In the genomic region with DNA sequence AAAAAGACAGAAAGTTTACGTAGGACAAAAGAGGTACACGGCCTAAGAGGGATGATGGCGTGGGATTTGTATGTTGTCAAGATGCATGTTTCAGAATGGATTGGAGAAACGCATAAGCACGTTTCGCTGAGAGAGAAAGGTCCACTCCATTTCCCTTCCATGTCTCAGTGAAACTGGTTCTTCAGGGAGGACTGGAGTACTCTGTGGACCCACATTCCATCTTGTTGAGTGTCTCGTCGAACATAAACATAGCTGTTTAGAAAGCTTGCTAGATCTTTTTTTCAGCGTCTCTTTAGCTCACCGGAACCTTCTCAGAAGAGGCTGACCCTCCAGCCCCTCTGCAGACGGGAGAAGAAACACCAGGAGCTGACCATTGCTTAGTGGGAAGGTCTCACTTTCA, we compare ENCODE assay signal across 20 mouse cellular contexts.
"Had no signal": no experiment of that assay in that cellular context is flagged by ENCODE, and none has a peak within 500 bp of the region (broad histone marks: within the 10 kb centered on the region; RNA-seq: fewer than 3 reads in every experiment).

No protein-coding gene starts in this region.

- H3K9me3 ChIP-seq: liver, embryonic 13.5 days; liver, embryonic 15.5 days; lung, embryonic 15.5 days; midbrain, embryonic 15.5 days; stomach, embryonic 15.5 days had no signal

- H3K36me3 ChIP-seq: liver, embryonic 13.5 days; liver, embryonic 15.5 days; lung, embryonic 15.5 days; midbrain, embryonic 13.5 days; midbrain, embryonic 15.5 days; neural tube, embryonic 12.5 days; stomach, embryonic 15.5 days had no signal

- H3K4me3 ChIP-seq: liver, embryonic 13.5 days; liver, embryonic 15.5 days; lung, embryonic 15.5 days; megakaryocyte, embryonic 14.5 days; midbrain, embryonic 13.5 days; midbrain, embryonic 15.5 days; neural tube, embryonic 12.5 days; stomach, embryonic 15.5 days had no signal

- H3K27ac ChIP-seq: liver, embryonic 13.5 days; liver, embryonic 15.5 days; lung, embryonic 15.5 days; macrophage; midbrain, embryonic 13.5 days; midbrain, embryonic 15.5 days; neural tube, embryonic 12.5 days; stomach, embryonic 15.5 days; stomach, postnatal 0 days had no signal

- H3K4me1 ChIP-seq: liver, embryonic 13.5 days; liver, embryonic 15.5 days; lung, embryonic 15.5 days; megakaryocyte, embryonic 14.5 days; midbrain, embryonic 13.5 days; midbrain, embryonic 15.5 days; neural tube, embryonic 12.5 days; stomach, embryonic 15.5 days had no signal

- H3K4me2 ChIP-seq: liver, embryonic 11.5 days; liver, embryonic 13.5 days; liver, embryonic 15.5 days; lung, embryonic 15.5 days; midbrain, embryonic 11.5 days; midbrain, embryonic 13.5 days; midbrain, embryonic 15.5 days; neural tube, embryonic 12.5 days; stomach, embryonic 15.5 days had no signal

- H3K27me3 ChIP-seq: liver, embryonic 13.5 days; liver, embryonic 15.5 days; lung, embryonic 15.5 days; midbrain, embryonic 13.5 days; midbrain, embryonic 15.5 days; neural tube, embryonic 12.5 days; stomach, embryonic 15.5 days had no signal

- ATAC-seq: liver, postnatal 0 days; midbrain, embryonic 13.5 days; midbrain, embryonic 15.5 days had no signal

- DNase-seq: liver, embryonic 13.5 days; liver, postnatal 0 days; lung, adult 2 months; lung, postnatal 14 days; lung, postnatal 36 days; right cerebral cortex, postnatal 14 days; thymus, adult 2 months; thymus, postnatal 25 days; thymus, postnatal 4 days had no signal

- H3K9ac ChIP-seq: liver, embryonic 13.5 days; liver, embryonic 15.5 days; liver, postnatal 0 days; lung, embryonic 15.5 days; midbrain, embryonic 13.5 days; midbrain, embryonic 15.5 days; neural tube, embryonic 12.5 days; stomach, embryonic 15.5 days had no signal
